Mouse (Mus musculus) CD4-positive, CD25-positive, alpha-beta regulatory T cell (primary cell): ENCODE results near the gene Sycp3. TPM values are rescaled to one million over a fixed set of nuclear protein-coding genes. Genes with fewer than 3 reads are reported as not detected.

Experiments
- polyA plus RNA-seq: library from polyadenylated mRNA; unstranded; fragments of 100-300 nt; shearing (Covaris generic); gene quantifications from one replicate; pipeline ENCODE4 v1.2.1, GENCODE M21; 2017

The Sycp3 gene
- polyA plus RNA-seq: not detected

DNA sequence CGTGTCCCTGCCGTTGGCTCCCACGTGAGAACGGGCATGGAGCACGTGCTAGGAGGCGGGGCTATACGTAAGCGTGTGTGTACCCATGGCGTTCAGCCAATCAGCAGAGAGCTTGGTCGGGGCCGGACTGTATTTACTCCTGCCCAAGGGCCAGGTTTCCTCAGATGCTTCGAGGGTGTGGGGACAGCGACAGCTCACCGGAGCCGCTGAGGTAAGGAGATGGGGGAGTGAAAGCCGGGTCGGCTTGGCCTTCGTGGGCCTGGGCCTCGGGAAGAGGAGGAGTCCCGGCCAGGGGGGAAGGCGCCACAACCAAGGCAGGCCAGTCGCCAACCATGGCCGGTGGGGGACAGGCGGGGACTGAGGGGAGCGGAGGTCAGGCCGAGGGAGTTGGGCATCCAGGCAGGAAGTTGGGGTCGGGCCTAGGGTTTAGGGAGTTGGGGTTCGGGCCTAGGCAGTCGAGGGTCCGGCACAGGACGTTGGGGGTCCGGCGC, at the start of gene Sycp3:
TSS of gene Sycp3 (plus strand) at position 68 of the 491 bp plus-strand sequence.

GRCm38 (mm10) chr10:88503421-88504314, 44.3 kb downstream of the Sycp3 start, which contains the start of gene Chpt1:
Gene Chpt1 (minus strand): TSS chr10:88504073.

Other genes starting within 250 kb of the Sycp3 start
- 0.37 TPM for gene Dram1, start 80.5 kb upstream of the Sycp3 start, polyA plus RNA-seq
- 21.9 TPM for gene Gnptab, start 80.4 kb upstream of the Sycp3 start, polyA plus RNA-seq
- 9.7 TPM for gene Chpt1, start 44.5 kb downstream of the Sycp3 start, polyA plus RNA-seq
- 0.30 TPM for gene Mybpc1, start 145.6 kb downstream of the Sycp3 start, polyA plus RNA-seq
- 2.0 TPM for gene Spic, start 225.4 kb downstream of the Sycp3 start, polyA plus RNA-seq